Mouse (Mus musculus) spleen, adult 2 months (tissue): ENCODE measurements around the gene Rptor.

Experiments used
- CTCF ChIP-seq: fragments of 200-500 bp; IDR thresholded peaks from 2 replicates; pipeline ENCODE4 v1.5.1; 2011; ENCODE audit warnings: mild to moderate bottlenecking, inconsistent platforms; ENCODE audit not compliant: insufficient read depth, insufficient read length, insufficient replicate concordance; ENCODE audit errors: extremely low read depth
- POLR2A ChIP-seq: fragments of 200-500 bp; IDR thresholded peaks from 2 replicates; pipeline ENCODE4 v1.6.1; 2011; ENCODE audit warnings: low read depth, low read length, inconsistent platforms

GRCm38 (mm10) chr11:119794020-119794419 lies 191.3 kb downstream of the Rptor start:
- TF ChIP-seq POLR2A (no peak), CTCF (no peak)
